Mouse (Mus musculus): ENCODE data around the gene Art1.
A peak's percentile ranks its signal among the peaks of the same experiment; 100 is the strongest.

Art1 gene

GRCm38 (mm10) chr7:102101487-102101886 is at the start of gene Art1:
Art1 (plus strand) TSS chr7:102101743.
- no peak for DNase-seq (ENCODE audit: low spot score)

- no peak for DNase-seq (ENCODE audit: low spot score)
Observed at GRCm38 (mm10) chr7:102061353-102061752, 40.2 kb upstream of the Art1 start.

DNA sequence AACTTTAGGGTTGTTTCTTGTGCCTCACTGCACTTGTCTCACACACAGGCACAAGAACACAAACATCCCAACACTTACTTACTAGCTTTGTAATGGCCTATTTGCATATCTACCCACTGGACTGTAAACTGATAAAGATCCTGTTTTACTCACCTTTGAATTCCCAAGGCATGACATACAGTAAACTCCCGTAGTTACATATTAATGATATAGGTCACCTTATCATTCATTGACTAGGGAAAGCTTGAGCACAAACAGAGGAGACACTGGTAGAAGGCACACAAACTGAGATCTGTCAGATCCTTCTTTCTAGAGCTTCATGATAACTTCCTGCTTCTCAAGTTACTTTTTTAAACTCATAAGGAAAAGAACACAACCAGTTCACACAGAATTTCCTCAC is 39.3 kb upstream of the Art1 start:
- DNase-seq (ENCODE audit: low spot score), result no peak

DNA sequence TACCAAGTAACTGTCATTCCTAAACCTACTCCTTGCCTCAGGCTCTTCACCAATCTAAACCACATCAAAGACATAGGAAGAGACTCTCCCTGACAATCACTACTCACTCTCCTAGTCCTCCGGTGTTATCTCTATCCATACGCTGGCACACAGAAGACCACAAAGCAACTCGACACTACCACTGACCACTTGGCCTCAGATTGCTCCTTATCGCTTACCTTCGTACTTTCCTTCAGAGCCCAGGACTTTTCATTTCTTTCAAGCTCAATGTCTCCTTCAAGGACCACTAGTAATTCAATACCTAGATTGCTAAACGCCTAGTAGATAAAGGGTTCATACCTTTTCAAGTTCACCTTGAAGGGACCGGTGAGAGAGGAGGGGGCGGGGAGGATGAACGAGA is 37.7 kb upstream of the Art1 start:
- DNase-seq (ENCODE audit: low spot score), result no peak

- DNase-seq (ENCODE audit: low spot score), result no peak
Observed at GRCm38 (mm10) chr7:102064655-102065045, 36.9 kb upstream of the Art1 start.

DNA sequence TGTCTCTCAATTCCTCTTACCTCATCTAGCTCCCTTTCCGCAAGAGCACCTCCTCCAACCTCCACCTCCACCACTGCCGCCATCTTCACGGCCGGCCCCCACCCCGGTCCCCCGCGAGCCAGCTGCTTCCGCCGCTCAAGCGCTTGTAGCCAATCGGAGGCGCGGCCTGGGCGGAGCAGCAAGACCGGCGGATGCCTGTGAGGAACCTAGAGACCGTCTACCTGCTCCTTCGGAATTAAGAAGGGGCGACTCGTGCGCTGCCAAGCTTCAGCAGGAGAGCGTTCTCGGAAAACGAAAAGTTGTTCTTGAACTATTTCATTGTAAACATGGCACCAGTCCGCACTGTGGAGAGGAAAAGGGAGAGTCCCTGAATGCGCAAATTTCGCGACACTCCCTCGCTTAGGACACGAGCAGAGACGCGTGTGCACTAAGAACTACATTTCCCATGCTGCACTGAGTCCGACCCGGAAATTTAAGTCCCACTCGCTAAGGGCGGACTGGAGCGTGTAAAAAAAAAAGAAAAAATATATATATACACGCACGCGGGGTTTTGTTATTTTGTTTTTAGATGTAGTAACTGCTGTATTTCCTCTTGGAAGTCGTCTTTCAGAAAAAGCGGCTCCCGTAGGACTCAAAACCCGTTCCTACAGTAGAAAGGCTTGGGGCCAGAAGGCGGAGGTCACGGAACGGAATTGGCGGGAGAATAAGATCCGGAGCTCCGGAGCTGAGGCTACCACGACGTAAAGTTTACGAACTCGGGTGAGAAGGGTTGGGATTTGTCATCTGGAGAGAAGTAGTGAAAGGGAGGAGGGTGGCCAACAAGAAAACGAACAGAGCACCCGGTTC is 36.3 kb upstream of the Art1 start, which contains the start of the genes Rnf121, Xndc1 and Xntrpc:
Rnf121 (minus strand) TSS at position 424 of the 846 bp plus-strand sequence.
Xndc1 (plus strand) TSS at position 466 of the 846 bp plus-strand sequence.
Xntrpc (plus strand) TSS at position 668 of the 846 bp plus-strand sequence.
- peak; percentile 95 for DNase-seq (ENCODE audit: low spot score)

- DNase-seq (ENCODE audit: low spot score), result no peak
Observed at GRCm38 (mm10) chr7:102066363-102066762, 35.2 kb upstream of the Art1 start.

GRCm38 (mm10) chr7:102076714-102077296 is 24.7 kb upstream of the Art1 start:
- no peak for DNase-seq (ENCODE audit: low spot score)

DNA sequence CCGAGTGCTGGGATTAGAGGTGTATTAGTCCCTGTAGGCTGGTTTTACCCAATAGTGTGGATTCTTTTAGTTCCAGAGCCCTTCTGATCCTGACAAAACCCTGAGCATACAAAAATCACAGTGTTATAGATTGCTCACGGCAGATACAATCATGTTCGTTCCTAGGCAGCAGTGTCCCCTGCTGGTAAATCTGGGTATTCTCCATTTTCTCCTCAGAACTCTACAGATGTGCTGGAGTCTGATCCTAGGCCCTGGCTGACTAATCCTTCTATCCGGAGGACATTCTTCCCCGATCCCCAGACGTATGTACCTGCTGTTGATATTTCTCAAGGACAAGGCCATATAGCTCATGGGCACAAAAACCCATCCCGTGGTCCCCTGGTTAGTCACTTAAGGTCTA is 23.0 kb upstream of the Art1 start:
- DNase-seq (ENCODE audit: low spot score), result no peak

- DNase-seq (ENCODE audit: low spot score), result no peak
Observed at GRCm38 (mm10) chr7:102080311-102080710, 21.2 kb upstream of the Art1 start.

- DNase-seq (ENCODE audit: low spot score), result no peak
Observed at GRCm38 (mm10) chr7:102081784-102082183, 19.8 kb upstream of the Art1 start.

DNA sequence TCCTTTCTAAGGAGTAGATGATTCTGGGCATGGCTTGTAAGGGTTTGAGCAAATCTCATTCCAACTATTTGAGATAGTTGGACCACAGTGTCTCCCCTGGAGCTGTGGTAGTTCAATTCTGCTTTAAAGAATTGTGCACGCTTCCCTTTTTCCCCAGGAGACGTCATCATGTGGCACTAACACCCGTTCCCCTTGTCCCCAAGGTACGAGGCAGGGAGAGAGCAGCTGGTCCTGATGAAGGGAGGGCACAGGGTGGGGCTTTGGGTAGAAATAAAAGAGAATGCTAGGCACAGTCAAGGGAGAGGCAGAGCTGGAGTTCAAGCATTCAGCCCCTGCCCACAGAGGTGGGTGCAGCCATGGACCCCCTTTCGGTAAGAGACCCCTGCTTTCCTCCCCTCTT is 18.7 kb upstream of the Art1 start, which contains the start of gene Trpc2:
Trpc2 (plus strand) TSS at position 301 of the 400 bp plus-strand sequence.
- DNase-seq (ENCODE audit: low spot score), result no peak

DNA sequence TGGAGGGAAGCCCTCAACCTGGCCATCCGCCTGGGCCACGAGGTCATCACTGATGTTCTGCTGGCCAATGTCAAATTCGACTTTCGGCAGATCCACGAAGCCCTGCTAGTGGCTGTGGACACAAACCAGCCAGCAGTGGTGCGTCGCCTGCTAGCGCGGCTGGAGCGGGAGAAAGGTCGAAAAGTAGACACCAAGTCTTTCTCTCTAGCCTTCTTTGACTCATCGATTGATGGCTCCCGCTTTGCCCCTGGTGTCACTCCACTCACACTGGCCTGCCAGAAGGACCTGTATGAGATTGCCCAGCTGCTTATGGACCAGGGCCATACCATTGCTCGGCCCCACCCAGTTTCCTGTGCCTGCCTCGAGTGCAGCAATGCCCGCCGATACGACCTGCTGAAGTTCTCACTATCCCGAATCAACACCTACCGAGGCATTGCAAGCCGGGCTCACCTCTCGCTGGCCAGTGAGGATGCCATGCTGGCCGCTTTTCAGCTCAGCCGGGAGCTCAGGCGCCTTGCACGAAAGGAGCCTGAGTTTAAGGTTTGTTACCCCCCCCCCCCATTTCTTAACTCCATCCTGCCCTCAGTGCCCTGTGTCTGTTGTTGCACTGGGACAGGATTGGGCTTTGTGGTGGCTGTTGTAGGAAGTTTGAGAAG is 17.4 kb upstream of the Art1 start:
- no peak for DNase-seq (ENCODE audit: low spot score)

GRCm38 (mm10) chr7:102087336-102087735 is 14.2 kb upstream of the Art1 start:
- no peak for DNase-seq (ENCODE audit: low spot score)

- DNase-seq (ENCODE audit: low spot score), result peak; percentile 56
Observed at GRCm38 (mm10) chr7:102099760-102100661, 1.5 kb upstream of the Art1 start.

DNA sequence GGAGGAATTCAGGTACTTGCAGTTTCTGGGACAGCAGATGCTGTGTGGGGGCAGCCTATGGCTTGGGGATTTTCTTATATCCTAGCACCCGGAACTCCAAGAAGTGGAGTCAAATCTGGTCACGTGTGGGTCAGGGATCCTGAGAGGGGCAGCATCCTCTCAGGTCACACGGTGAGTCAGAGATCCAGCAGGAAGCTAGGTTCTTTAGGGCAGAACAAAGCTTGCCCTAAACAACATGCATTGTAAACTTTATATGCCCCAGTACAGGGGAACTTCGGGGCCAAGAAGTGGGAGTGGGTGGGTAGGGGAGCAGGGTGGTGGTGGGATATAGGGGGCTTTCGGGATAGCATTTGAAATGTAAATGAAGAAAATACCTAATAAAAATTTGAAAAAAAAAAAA is 675 bp upstream of the Art1 start:
- DNase-seq (ENCODE audit: low spot score), result no peak

GRCm38 (mm10) chr7:102102241-102102640 is 698 bp downstream of the Art1 start:
- DNase-seq (ENCODE audit: low spot score), result no peak

- DNase-seq (ENCODE audit: low spot score), result no peak
Observed at GRCm38 (mm10) chr7:102102696-102103095, 1.2 kb downstream of the Art1 start.

DNA sequence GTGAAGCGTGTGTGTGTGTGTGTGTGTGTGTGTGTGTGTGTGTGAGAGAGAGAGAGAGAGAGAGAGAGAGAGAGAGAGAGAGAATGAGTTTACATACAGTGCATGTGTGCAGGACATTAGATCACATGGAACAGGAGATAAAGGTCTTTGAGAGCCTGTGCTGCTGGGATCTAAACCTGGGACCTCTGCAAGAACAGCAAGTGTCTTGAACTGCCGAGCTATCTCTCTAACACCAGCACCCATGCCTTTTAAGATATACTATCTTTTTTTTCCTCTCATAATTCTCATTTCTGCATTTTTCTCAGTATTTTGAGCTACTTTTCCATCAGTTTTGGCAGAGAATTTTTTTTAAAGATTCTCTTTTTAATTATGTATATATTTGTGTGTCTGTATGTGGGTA is 2.0 kb downstream of the Art1 start:
- DNase-seq (ENCODE audit: low spot score), result no peak

GRCm38 (mm10) chr7:102104126-102104525 is 2.6 kb downstream of the Art1 start:
- DNase-seq (ENCODE audit: low spot score), result no peak

GRCm38 (mm10) chr7:102106700-102107141 is 5.2 kb downstream of the Art1 start:
- no peak for DNase-seq (ENCODE audit: low spot score)

DNA sequence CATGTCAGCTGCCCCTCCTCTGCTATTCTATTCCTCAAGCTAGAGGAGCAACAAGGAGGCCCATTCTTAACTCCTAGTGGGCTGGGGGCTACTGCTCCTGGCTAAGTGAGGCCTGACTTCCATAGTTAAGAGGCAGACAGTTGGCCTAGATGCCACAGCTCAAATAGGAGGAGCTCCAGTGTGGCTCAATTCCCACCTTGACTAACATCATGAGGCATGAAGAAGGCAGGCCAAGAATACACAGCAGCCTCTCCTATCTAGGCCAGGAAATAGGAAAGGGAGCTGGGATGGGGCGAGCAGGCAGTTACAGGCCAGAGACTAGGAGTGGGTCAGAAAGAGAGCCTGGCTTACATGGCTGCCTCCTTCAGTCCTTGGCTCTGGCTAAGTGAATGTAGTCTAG is 6.7 kb downstream of the Art1 start:
- DNase-seq (ENCODE audit: low spot score), result no peak
